ENCODE assay signal across 8 mouse cellular contexts in genomic region chr12:112808587-112809364, GRCm38 (mm10). TPM values are rescaled to one million over a fixed set of nuclear protein-coding genes. Genes with fewer than 3 reads are reported as not detected.
DNase-seq lines count a peak whose midpoint lies in the region; ATAC-seq lines count a peak whose summit lies in the region.

Clba1 (plus strand) TSS chr12:112808937.

- H3K4me2 ChIP-seq in hindbrain, embryonic 13.5 days = peak within 1 kb of the TSS; percentile 98

- H3K4me3 ChIP-seq in hindbrain, embryonic 13.5 days = peak within 1 kb of the TSS; percentile 71

- peak within 1 kb of the TSS; percentile 83 for H3K27ac ChIP-seq in hindbrain, embryonic 13.5 days

- peak; percentile 94 for DNase-seq in Muller cell, postnatal 12 days (ENCODE audit: inconsistent ontology term)
- peak; percentile 94 for DNase-seq in cerebellum, adult 9-11 months
- peak; percentile 91 for DNase-seq in frontal cortex, postnatal 10 days (ENCODE audit: low spot score in 2 of 2)
- DNase-seq in layer of hippocampus, postnatal 25 days (ENCODE audit: extremely low spot score in 1 of 2, low spot score in 1 of 2) = peak; percentile 79 to 83
- peak; percentile 93 for DNase-seq in lung, postnatal 25 days (ENCODE audit: low spot score)
- peak; percentile 95 for DNase-seq in retina, embryonic 14.5 days (ENCODE audit: low spot score)
- peak; percentile 92 for DNase-seq in thymus, postnatal 4 days

- peaks cover 23% of the 10 kb centered on the region for H3K36me3 ChIP-seq in hindbrain, embryonic 13.5 days

- H3K9me3 ChIP-seq in hindbrain, embryonic 13.5 days = no peaks in the 10 kb centered on the region

- H3K9ac ChIP-seq in hindbrain, embryonic 13.5 days = peak within 1 kb of the TSS; percentile 80

- 2% methylated on average over 59 of the region's 64 CpGs for WGBS in hindbrain, embryonic 13.5 days

- ATAC-seq in hindbrain, embryonic 13.5 days (ENCODE audit: low FRiP score) = peak; percentile 94

- H3K27me3 ChIP-seq in hindbrain, embryonic 13.5 days = peaks cover 27% of the 10 kb centered on the region; the same call in 1 of the 2 replicates

- peaks cover 32% of the 10 kb centered on the region for H3K4me1 ChIP-seq in hindbrain, embryonic 13.5 days (replicated peaks)

RNA-seq across cellular contexts. Expression of gene Clba1, which starts in this region (rescaled TPM):
- 20.0 and 21.9 TPM in 2 replicates for polyA plus RNA-seq in hindbrain, embryonic 13.5 days (2015; fragmentation: Nextera tagmentation; extraction: Ambion mirVana)
- 10 to 100 TPM; 13.5 to 14.7 TPM for total RNA-seq in layer of hippocampus, postnatal 25 days (2021)

Comparison
In these comparisons a context has a peak if more than half of its experiments do, and no peak if none do; other contexts are left out.
1. Peak in every context shown above with its lines: DNase-seq, ATAC-seq, H3K4me3 ChIP-seq and H3K27ac ChIP-seq.